Mouse (Mus musculus) limb, embryonic 12.5 days (tissue): ENCODE measurements around the gene Sertad1. TPM values are rescaled to one million over a fixed set of nuclear protein-coding genes. Genes with fewer than 3 reads are reported as not detected.

Experiments
- ATAC-seq: fragments of 200-750 bp; cut with Nextera tagmentation; 2 replicates; pipeline ENCODE4 v1.8.0; 2017; ENCODE audit warnings: low read depth, moderate TSS enrichment; ENCODE audit not compliant: insufficient number of reproducible peaks, insufficient read depth, low FRiP score, low TSS enrichment
- H3K27ac ChIP-seq: fragments of 300-500 bp; sonication (generic); 2 replicates; pipeline ENCODE4 v1.5.1; 2016; ENCODE audit warnings: mild to moderate bottlenecking, moderate library complexity
- H3K27me3 ChIP-seq: fragments of 300-500 bp; sonication (generic); 2 replicates; pipeline ENCODE4 v1.6.1; 2016; ENCODE audit warnings: mild to moderate bottlenecking, moderate library complexity
- H3K36me3 ChIP-seq: fragments of 300-500 bp; sonication (generic); 2 replicates; pipeline ENCODE4 v1.6.1; 2016; ENCODE audit warnings: mild to moderate bottlenecking, moderate library complexity
- H3K4me1 ChIP-seq: fragments of 300-500 bp; sonication (generic); replicated peaks from 2 replicates; pipeline ENCODE4 v1.6.1; 2016
- H3K4me2 ChIP-seq: fragments of 300-500 bp; sonication (generic); 2 replicates; pipeline ENCODE4 v1.6.1; 2016; ENCODE audit warnings: mild to moderate bottlenecking, moderate library complexity
- H3K4me3 ChIP-seq: fragments of 300-500 bp; sonication (generic); replicated peaks from 2 replicates; pipeline ENCODE4 v1.5.1; 2016; ENCODE audit warnings: mild to moderate bottlenecking
- H3K9ac ChIP-seq: fragments of 300-500 bp; sonication (generic); replicated peaks from 2 replicates; pipeline ENCODE4 v1.6.1; 2016; ENCODE audit warnings: mild to moderate bottlenecking, moderate library complexity
- H3K9me3 ChIP-seq: fragments of 300-500 bp; sonication (generic); 2 replicates; pipeline ENCODE4 v1.6.1; 2016; ENCODE audit warnings: mild to moderate bottlenecking, moderate library complexity
- whole genome bisulfite sequencing: fragments of 180-500 bp; shearing (Covaris S2); methylation state at CpG from one replicate; pipeline ENCODE4 v1.1.7; 2016; 5-methylcytosine and 5-hydroxymethylcytosine counted together
- polyA plus RNA-seq: library from polyadenylated mRNA; unstranded; fragments of >200 nt; fragmentation: Nextera tagmentation; extraction: Ambion mirVana; gene quantifications from 2 replicates; pipeline ENCODE4 v1.2.1, GENCODE M21; 2016

The Sertad1 gene
- polyA plus RNA-seq, 1 experiment from 2014 or later: 29.4 TPM

GRCm38 (mm10) chr7:27452206-27452770 lies 34.4 kb upstream of the Sertad1 start:
- Histone ChIP-seq H3K4me2 (no peak overlapping the region), H3K36me3 (no peaks in the 10 kb centered on the region), H3K27me3 (peaks cover 8% of the 10 kb centered on the region), H3K4me1 (peaks cover 9% of the 10 kb centered on the region; the same call in 1 of the 2 replicates), H3K9ac (no peak overlapping the region), H3K4me3 (no peak overlapping the region), H3K9me3 (no peaks in the 10 kb centered on the region), H3K27ac (no peak overlapping the region)
- 56% methylated on average over 13 of the region's 13 CpGs for WGBS
- no peak for ATAC-seq

GRCm38 (mm10) chr7:27454461-27455121 lies 32.1 kb upstream of the Sertad1 start:
- Histone ChIP-seq H3K4me2 (no peak overlapping the region), H3K9ac (no peak overlapping the region), H3K4me3 (no peak overlapping the region), H3K27ac (no peak overlapping the region), H3K36me3 (no peaks in the 10 kb centered on the region), H3K9me3 (no peaks in the 10 kb centered on the region), H3K4me1 (no peaks in the 10 kb centered on the region), H3K27me3 (no peaks in the 10 kb centered on the region)
- 80% methylated on average over 10 of the region's 10 CpGs for WGBS
- no peak for ATAC-seq

- no peaks in the 10 kb centered on the region for H3K27me3 ChIP-seq
- H3K36me3 ChIP-seq: no peaks in the 10 kb centered on the region
- H3K9me3 ChIP-seq: no peaks in the 10 kb centered on the region
- H3K4me3 ChIP-seq: no peak overlapping the region
- no peak overlapping the region for H3K27ac ChIP-seq
- no peak for ATAC-seq
- H3K9ac ChIP-seq: no peak overlapping the region
- no peak overlapping the region for H3K4me2 ChIP-seq
- WGBS: 91% methylated on average over 3 of the region's 3 CpGs
- H3K4me1 ChIP-seq: no peaks in the 10 kb centered on the region
Observed at GRCm38 (mm10) chr7:27455273-27455672, 31.4 kb upstream of the Sertad1 start.

GRCm38 (mm10) chr7:27458614-27459013 lies 28.1 kb upstream of the Sertad1 start:
- no peaks in the 10 kb centered on the region for H3K4me1 ChIP-seq
- H3K4me2 ChIP-seq: no peak overlapping the region
- H3K9ac ChIP-seq: no peak overlapping the region
- no peak for ATAC-seq
- no peaks in the 10 kb centered on the region for H3K36me3 ChIP-seq
- H3K27me3 ChIP-seq: no peaks in the 10 kb centered on the region
- H3K9me3 ChIP-seq: no peaks in the 10 kb centered on the region
- no peak overlapping the region for H3K4me3 ChIP-seq
- no peak overlapping the region for H3K27ac ChIP-seq
- WGBS: 90% methylated on average over 4 of the region's 4 CpGs

GRCm38 (mm10) chr7:27459640-27460039 lies 27.1 kb upstream of the Sertad1 start:
- 91% methylated on average over 5 of the region's 5 CpGs for WGBS
- no peak overlapping the region for H3K9ac ChIP-seq
- ATAC-seq: no peak
- no peak overlapping the region for H3K27ac ChIP-seq
- no peak overlapping the region for H3K4me3 ChIP-seq
- H3K4me2 ChIP-seq: no peak overlapping the region
- H3K27me3 ChIP-seq: no peaks in the 10 kb centered on the region
- no peaks in the 10 kb centered on the region for H3K36me3 ChIP-seq
- no peaks in the 10 kb centered on the region for H3K9me3 ChIP-seq
- H3K4me1 ChIP-seq: no peaks in the 10 kb centered on the region

GRCm38 (mm10) chr7:27460477-27460876 lies 26.2 kb upstream of the Sertad1 start:
- Histone ChIP-seq H3K27me3 (no peaks in the 10 kb centered on the region), H3K9ac (no peak overlapping the region), H3K4me1 (no peaks in the 10 kb centered on the region), H3K4me3 (no peak overlapping the region), H3K4me2 (no peak overlapping the region), H3K9me3 (no peaks in the 10 kb centered on the region), H3K27ac (no peak overlapping the region), H3K36me3 (no peaks in the 10 kb centered on the region)
- no peak for ATAC-seq
- 80% methylated on average over 6 of the region's 6 CpGs for WGBS

GRCm38 (mm10) chr7:27467648-27468047 lies 19.1 kb upstream of the Sertad1 start:
- H3K27ac ChIP-seq: no peak overlapping the region
- H3K4me1 ChIP-seq: peaks cover 4% of the 10 kb centered on the region; the same call in 1 of the 2 replicates
- H3K9me3 ChIP-seq: no peaks in the 10 kb centered on the region
- H3K27me3 ChIP-seq: no peaks in the 10 kb centered on the region
- no peak for ATAC-seq
- no peak overlapping the region for H3K4me3 ChIP-seq
- H3K36me3 ChIP-seq: no peaks in the 10 kb centered on the region
- no peak overlapping the region for H3K9ac ChIP-seq
- 32% methylated on average over 4 of the region's 4 CpGs for WGBS
- no peak overlapping the region for H3K4me2 ChIP-seq

- no peak overlapping the region for H3K4me3 ChIP-seq
- H3K36me3 ChIP-seq: peaks cover 11% of the 10 kb centered on the region
- H3K4me1 ChIP-seq: peaks cover 11% of the 10 kb centered on the region; the same call in 1 of the 2 replicates
- no peak overlapping the region for H3K27ac ChIP-seq
- no peak overlapping the region for H3K4me2 ChIP-seq
- 90% methylated on average over 11 of the region's 11 CpGs for WGBS
- no peaks in the 10 kb centered on the region for H3K27me3 ChIP-seq
- ATAC-seq: no peak
- H3K9me3 ChIP-seq: no peaks in the 10 kb centered on the region
- no peak overlapping the region for H3K9ac ChIP-seq
Observed at GRCm38 (mm10) chr7:27471390-27472120, 15.2 kb upstream of the Sertad1 start.

- Histone ChIP-seq H3K4me1 (peaks cover 11% of the 10 kb centered on the region; the same call in 1 of the 2 replicates), H3K36me3 (peaks cover 20% of the 10 kb centered on the region), H3K27me3 (no peaks in the 10 kb centered on the region), H3K4me2 (peak overlapping the region; percentile 63), H3K9me3 (no peaks in the 10 kb centered on the region), H3K4me3 (peak overlapping the region; percentile 72), H3K27ac (peak overlapping the region; percentile 62), H3K9ac (no peak overlapping the region)
- ATAC-seq: no peak
- 53% methylated on average over 7 of the region's 7 CpGs for WGBS
Observed at GRCm38 (mm10) chr7:27472596-27472995, 14.1 kb upstream of the Sertad1 start.

GRCm38 (mm10) chr7:27473156-27473834 lies 13.4 kb upstream of the Sertad1 start, which contains the start of gene Sertad3:
Gene Sertad3 (plus strand): TSS chr7:27473768.
- WGBS: under 1% methylated on average over 36 of the region's 36 CpGs
- Histone ChIP-seq H3K27ac (peak within 1 kb of the TSS; percentile 93), H3K27me3 (no peaks in the 10 kb centered on the region), H3K4me2 (peak within 1 kb of the TSS; percentile 63), H3K9ac (peak within 1 kb of the TSS; percentile 57), H3K4me3 (peak within 1 kb of the TSS; percentile 72), H3K4me1 (peaks cover 13% of the 10 kb centered on the region; the same call in 1 of the 2 replicates), H3K9me3 (no peaks in the 10 kb centered on the region), H3K36me3 (peaks cover 27% of the 10 kb centered on the region)
- ATAC-seq: peak; percentile 95
